Mouse (Mus musculus) midbrain, postnatal 0 days (tissue): Measurements from ENCODE around the gene Ak8. TPM values are rescaled to one million over a fixed set of nuclear protein-coding genes. Genes with fewer than 3 reads are reported as not detected.
A peak's percentile ranks its signal among the peaks of the same experiment; 100 is the strongest.

Source experiments
- ATAC-seq: fragments of 200-750 bp; cut with Nextera tagmentation; 2 replicates; pipeline ENCODE4 v1.8.0; 2017; ENCODE audit warnings: moderate number of reproducible peaks, mild to moderate bottlenecking, moderate TSS enrichment, moderate library complexity; ENCODE audit not compliant: low FRiP score
- DNase-seq: peaks from one replicate; pipeline ENCODE4 v3.0.0-alpha.2; 2015; ENCODE audit warnings: low spot score
- H3K27ac ChIP-seq: fragments of 300-500 bp; sonication (generic); 2 replicates; pipeline ENCODE4 v1.5.1; 2014; ENCODE audit warnings: low read depth, mild to moderate bottlenecking, low read length, mixed read lengths
- H3K27me3 ChIP-seq: fragments of 300-500 bp; sonication (generic); 2 replicates; pipeline ENCODE4 v1.6.1; 2014; ENCODE audit warnings: low read length, control low read depth, mixed read lengths; ENCODE audit not compliant: insufficient read depth
- H3K36me3 ChIP-seq: fragments of 300-500 bp; sonication (generic); 2 replicates; pipeline ENCODE4 v1.6.1; 2014; ENCODE audit warnings: low read length, control low read depth, mixed read lengths; ENCODE audit not compliant: insufficient read depth
- H3K4me1 ChIP-seq: fragments of 300-500 bp; sonication (generic); 2 replicates; pipeline ENCODE4 v1.6.1; 2014; ENCODE audit warnings: mild to moderate bottlenecking, control low read depth, antibody characterized with exemption, low read length, mixed read lengths; ENCODE audit not compliant: insufficient read depth
- H3K4me2 ChIP-seq: fragments of 300-500 bp; sonication (generic); 2 replicates; pipeline ENCODE4 v1.6.1; 2014; ENCODE audit warnings: low read depth, mild to moderate bottlenecking, low read length, mixed read lengths; ENCODE audit not compliant: poor library complexity, severe bottlenecking
- H3K4me3 ChIP-seq: fragments of 300-500 bp; sonication (generic); 2 replicates; pipeline ENCODE4 v1.5.1; 2014; ENCODE audit warnings: low read depth, mild to moderate bottlenecking, low read length, moderate library complexity
- H3K9ac ChIP-seq: fragments of 300-500 bp; sonication (generic); replicated peaks from 2 replicates; pipeline ENCODE4 v1.6.1; 2014; ENCODE audit warnings: mild to moderate bottlenecking, low read length, moderate library complexity, mixed read lengths; ENCODE audit not compliant: poor library complexity, severe bottlenecking
- H3K9me3 ChIP-seq: fragments of 300-500 bp; sonication (generic); 2 replicates; pipeline ENCODE4 v1.6.1; 2016; ENCODE audit warnings: low read length, control low read depth
- CTCF ChIP-seq: IDR thresholded peaks from 2 replicates; pipeline ENCODE4 v1.5.1; 2016; ENCODE audit warnings: antibody characterized with exemption, mild to moderate bottlenecking
- WGBS: fragments of 180-500 bp; shearing (Covaris S2); extraction: QIAGEN DNeasy Blood & Tissue Kit; methylation state at CpG from one replicate; pipeline ENCODE4 v1.1.7; 2014; 5-methylcytosine and 5-hydroxymethylcytosine counted together
- polyA plus RNA-seq: library from polyadenylated mRNA; unstranded; fragments of >200 nt; fragmentation: Nextera tagmentation; extraction: Ambion mirVana; gene quantifications from 2 replicates; pipeline ENCODE4 v1.2.1, GENCODE M21; 2015
- total RNA-seq: library from RNA; depleted of rRNA; stranded (reverse); fragments of >200 nt; gene quantifications from 2 replicates; pipeline ENCODE4 v1.2.3, GENCODE M21; 2014

Gene Ak8
- total and polyA plus RNA-seq, 2 experiments from 2014 or later: 2.3 to 4.9 TPM

DNA sequence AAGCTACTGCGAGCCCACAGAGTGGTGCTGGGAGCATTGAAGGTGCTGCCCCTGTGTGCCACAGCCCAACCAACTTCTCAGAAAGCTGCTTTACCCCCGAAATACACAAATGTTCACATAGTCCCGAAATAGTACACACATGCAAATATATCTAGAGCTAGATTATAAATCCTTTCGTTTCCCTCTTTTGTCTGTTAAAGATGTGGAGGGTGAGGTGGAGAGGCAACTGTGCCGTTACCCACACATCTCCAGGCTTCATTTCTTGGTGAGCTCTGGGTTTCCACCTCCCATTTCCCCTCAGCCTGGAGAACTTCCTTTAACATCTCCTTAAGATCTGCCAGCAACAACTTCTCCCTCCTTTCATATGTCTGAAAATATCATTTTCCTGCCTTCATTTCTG, 40.2 kb downstream of the Ak8 start:
- Histone ChIP-seq H3K4me1 (no peaks in the 10 kb centered on the region), H3K4me3 (no peak overlapping the region), H3K4me2 (no peak overlapping the region), H3K9me3 (no peaks in the 10 kb centered on the region), H3K27me3 (no peaks in the 10 kb centered on the region), H3K27ac (no peak overlapping the region), H3K36me3 (no peaks in the 10 kb centered on the region), H3K9ac (no peak overlapping the region)
- no peak for DNase-seq
- no peak for ATAC-seq
- TF ChIP-seq CTCF: no peak
- WGBS: 74% methylated on average over 5 of the region's 5 CpGs

DNA sequence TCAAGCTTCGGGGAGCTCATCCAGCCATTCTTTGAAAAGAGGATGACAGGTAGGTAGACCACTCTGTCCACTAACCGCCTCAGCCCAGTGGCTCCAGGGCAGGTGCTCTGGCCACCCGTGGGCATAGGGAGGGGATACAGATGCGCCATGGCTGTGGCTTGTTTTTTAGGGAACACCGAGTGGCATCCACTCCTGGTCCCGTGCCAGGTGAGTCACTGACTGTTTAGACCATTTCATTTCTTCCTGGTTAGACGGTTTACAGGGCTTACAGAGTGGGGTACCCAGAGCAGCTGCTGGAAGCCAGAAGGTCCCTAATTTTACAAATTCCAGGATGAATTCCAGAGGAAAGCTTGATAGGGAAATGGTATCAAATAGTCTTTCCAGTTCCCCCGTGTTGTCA, 42.7 kb downstream of the Ak8 start:
- TF ChIP-seq CTCF: no peak
- Histone ChIP-seq H3K4me3 (no peak overlapping the region), H3K27ac (0 out of 2 replicates have a peak overlapping the region, but pooled peaks have one; percentile 12), H3K9me3 (no peaks in the 10 kb centered on the region), H3K4me1 (no peaks in the 10 kb centered on the region), H3K27me3 (no peaks in the 10 kb centered on the region), H3K4me2 (no peak overlapping the region), H3K9ac (no peak overlapping the region), H3K36me3 (no peaks in the 10 kb centered on the region)
- DNase-seq (no peak), ATAC-seq (no peak)
- WGBS: 71% methylated on average over 8 of the region's 8 CpGs

DNA sequence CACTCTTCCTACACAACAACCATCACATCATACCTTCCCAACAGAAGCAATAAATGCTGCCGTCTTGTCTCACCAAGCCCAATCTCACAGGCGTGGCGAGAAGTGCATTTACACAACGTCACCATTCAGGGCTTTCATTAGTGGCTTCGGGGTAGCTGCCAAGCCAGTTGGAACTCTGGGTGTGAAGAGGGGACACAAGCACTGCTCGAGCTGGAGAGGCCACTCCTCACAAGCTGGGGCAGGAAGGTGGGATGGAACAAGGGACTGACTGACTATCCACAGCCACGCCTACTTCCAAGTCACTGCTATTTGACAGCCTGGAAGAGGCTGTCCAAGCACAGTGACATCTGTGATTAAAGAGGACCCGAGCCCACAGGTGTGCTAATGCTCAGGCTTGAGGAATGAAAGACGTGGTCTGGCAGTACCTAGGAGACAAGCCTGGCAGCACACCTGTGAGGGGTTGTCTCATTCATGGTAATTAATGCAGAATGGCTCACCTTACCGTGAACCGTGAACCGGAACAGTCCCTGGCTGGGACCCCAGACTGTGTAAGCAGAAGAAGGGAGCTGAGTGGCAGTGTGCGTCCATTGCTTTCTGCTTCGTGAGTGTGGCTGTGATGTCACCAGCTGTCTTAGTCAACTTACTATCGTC, 46.8 kb downstream of the Ak8 start:
- Histone ChIP-seq H3K4me2 (no peak overlapping the region), H3K27ac (no peak overlapping the region), H3K36me3 (no peaks in the 10 kb centered on the region), H3K4me1 (peaks cover 7% of the 10 kb centered on the region; the same call in 1 of the 2 replicates), H3K4me3 (no peak overlapping the region), H3K9me3 (no peaks in the 10 kb centered on the region), H3K27me3 (no peaks in the 10 kb centered on the region; the same call in 1 of the 2 replicates), H3K9ac (no peak overlapping the region)
- WGBS: 77% methylated on average over 15 of the region's 15 CpGs
- DNase-seq (no peak), ATAC-seq (no peak)
- TF ChIP-seq CTCF: no peak

DNA sequence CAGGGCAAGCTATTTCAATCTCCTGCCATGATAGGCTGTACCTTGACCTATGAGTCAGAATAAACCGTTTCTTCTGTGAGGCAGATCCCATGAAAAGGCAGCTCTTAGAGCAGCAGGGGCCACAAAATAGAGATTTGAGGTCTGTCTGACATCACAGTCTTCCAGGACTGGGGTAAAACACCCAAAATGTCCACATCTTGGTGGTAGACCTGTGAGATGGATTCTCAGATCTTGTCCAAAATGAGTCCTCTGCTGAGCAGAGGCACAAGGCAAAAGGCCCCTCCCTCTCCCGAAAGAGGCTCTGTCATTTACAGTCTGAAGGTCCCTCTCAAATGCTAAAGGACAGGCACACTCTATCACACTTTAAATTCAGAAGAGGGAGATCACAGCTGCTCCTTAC, 47.7 kb downstream of the Ak8 start:
- peaks cover 10% of the 10 kb centered on the region; the same call in 1 of the 2 replicates for H3K4me1 ChIP-seq
- no peak for DNase-seq
- no peaks in the 10 kb centered on the region for H3K9me3 ChIP-seq
- H3K27ac ChIP-seq: no peak overlapping the region
- ATAC-seq: no peak
- 85% methylated on average over 2 of the region's 2 CpGs for WGBS
- no peaks in the 10 kb centered on the region; the same call in 1 of the 2 replicates for H3K27me3 ChIP-seq
- no peak for TF ChIP-seq CTCF
- no peak overlapping the region for H3K4me3 ChIP-seq
- H3K36me3 ChIP-seq: no peaks in the 10 kb centered on the region
- H3K4me2 ChIP-seq: no peak overlapping the region
- no peak overlapping the region for H3K9ac ChIP-seq

DNA sequence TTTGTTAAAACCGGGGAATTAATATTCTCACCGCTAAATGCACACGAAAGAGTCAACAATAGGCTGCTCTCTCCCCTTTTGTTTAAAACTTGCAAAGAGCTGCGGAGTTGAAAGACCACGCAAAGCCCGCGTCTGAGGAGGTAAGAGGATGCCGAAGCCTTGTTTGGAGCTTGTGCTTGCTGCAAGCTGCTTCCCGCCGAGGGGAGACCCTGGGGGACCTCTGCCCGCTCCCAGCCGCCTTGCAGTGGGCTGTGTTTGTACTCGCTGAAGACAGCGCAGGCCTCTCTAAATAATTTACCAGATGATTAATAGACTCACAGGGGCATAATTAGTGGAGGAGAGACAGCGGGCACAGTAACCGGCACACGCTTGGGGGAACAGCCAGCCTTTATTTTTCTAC, 51.2 kb downstream of the Ak8 start:
- Histone ChIP-seq H3K9me3 (no peaks in the 10 kb centered on the region), H3K4me2 (peak overlapping the region; percentile 56), H3K27ac (peak overlapping the region; percentile 67; the same call in 1 of the 2 replicates), H3K36me3 (no peaks in the 10 kb centered on the region), H3K4me1 (peaks cover 10% of the 10 kb centered on the region; the same call in 1 of the 2 replicates), H3K9ac (peak overlapping the region; percentile 37), H3K27me3 (no peaks in the 10 kb centered on the region; the same call in 1 of the 2 replicates), H3K4me3 (peak overlapping the region; percentile 31)
- DNase-seq: no peak
- ATAC-seq: no peak
- WGBS: 2% methylated on average over 17 of the region's 17 CpGs
- no peak for TF ChIP-seq CTCF

DNA sequence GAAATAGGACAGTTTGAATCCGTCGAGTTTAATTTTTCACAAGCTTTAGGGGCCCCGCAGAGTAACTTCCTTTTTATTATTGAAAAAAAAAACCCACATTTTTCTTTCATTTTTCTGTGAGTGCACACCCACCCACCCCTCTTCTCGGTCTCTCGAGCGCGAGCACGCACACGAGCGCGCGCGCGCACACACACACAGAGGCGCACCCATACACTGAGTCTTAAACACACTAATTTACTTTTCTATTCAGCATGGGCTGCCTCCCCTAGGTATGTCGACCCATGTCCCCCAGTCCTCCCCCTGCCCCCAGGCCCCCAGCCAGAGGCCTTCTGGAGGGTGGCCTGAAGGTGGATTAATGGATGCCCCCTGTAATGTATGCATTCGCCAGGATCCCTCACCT, 51.7 kb downstream of the Ak8 start:
- Histone ChIP-seq H3K36me3 (no peaks in the 10 kb centered on the region), H3K4me2 (peak overlapping the region; percentile 56), H3K27ac (no peak overlapping the region), H3K9me3 (no peaks in the 10 kb centered on the region), H3K4me1 (peaks cover 10% of the 10 kb centered on the region; the same call in 1 of the 2 replicates), H3K9ac (peak overlapping the region; percentile 37), H3K27me3 (no peaks in the 10 kb centered on the region; the same call in 1 of the 2 replicates), H3K4me3 (peak overlapping the region; percentile 31)
- 7% methylated on average over 17 of the region's 17 CpGs for WGBS
- TF ChIP-seq CTCF: no peak
- DNase-seq (no peak), ATAC-seq (no peak)
